ENCODE assay signal across 8 mouse cellular contexts in the genomic region with DNA sequence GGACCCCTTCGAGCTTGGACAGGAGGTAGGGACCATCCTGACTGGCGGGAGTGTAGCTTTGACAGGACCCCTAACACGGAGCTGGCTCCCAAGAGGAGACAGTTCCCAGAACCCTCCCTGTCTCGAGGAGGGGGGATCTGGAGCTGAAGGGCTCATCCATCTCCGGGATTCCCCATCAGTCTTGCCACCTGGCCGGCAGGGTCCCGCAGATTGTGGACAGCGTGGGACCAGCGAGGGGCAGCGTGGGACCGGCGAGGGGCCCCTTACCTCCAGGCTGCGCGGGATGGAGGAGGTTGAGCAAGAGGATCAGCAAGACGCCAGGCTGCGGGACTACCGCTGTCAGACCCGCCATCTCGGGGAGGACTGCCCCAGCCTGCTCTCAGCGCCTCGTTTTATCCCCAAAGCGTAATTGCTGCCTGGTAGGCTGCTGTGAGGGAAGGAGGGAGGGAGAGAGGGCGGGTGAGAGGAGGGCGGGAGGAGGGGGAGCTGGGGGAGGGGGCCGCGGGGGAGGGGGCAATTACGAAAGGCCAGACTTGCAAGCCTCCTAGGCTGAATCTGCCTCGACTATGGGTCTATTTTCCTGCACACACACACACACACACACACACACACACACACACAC. TPM values are rescaled to one million over a fixed set of nuclear protein-coding genes. Genes with fewer than 3 reads are reported as not detected.
DNase-seq lines count a peak whose midpoint lies in the region; ATAC-seq and TF ChIP-seq lines count a peak whose summit lies in the region.

A gene (minus strand): TSS at position 434 of the 622 bp plus-strand sequence.

- H3K4me2 ChIP-seq in hindbrain, postnatal 0 days (ENCODE audit: low read depth, low read length), result peak within 1 kb of the TSS; percentile 83
- peak within 1 kb of the TSS; percentile 35; the same call in 1 of the 2 replicates for H3K4me2 ChIP-seq in liver, embryonic 16.5 days (ENCODE audit: low read depth, low read length)

- peak within 1 kb of the TSS; percentile 60 for H3K9ac ChIP-seq in hindbrain, postnatal 0 days (replicated peaks; ENCODE audit: low read length)
- H3K9ac ChIP-seq in liver, embryonic 16.5 days (ENCODE audit: low read depth, low read length), result no peak within 1 kb of the TSS

- no peaks in the 10 kb centered on the region for H3K9me3 ChIP-seq in hindbrain, postnatal 0 days (ENCODE audit: low read length)
- no peaks in the 10 kb centered on the region for H3K9me3 ChIP-seq in liver, embryonic 16.5 days (replicated peaks; ENCODE audit: control insufficient read depth, low read length)

- intact Hi-C loops in gastrocnemius, postnatal 36 days (cut with DNase I), result loop anchor here (5.0 kb wide), 1 partner anchor 220 kb away; no protein-coding TSS in a partner anchor

- DNase-seq in layer of hippocampus, adult 8-10 months (ENCODE audit: low spot score in 2 of 2), result peak in 1 of 2 experiments; percentile 24
- DNase-seq in layer of hippocampus, adult 18-20 months (ENCODE audit: low spot score in 2 of 2), result no peak
- peak; percentile 33 to 52 for DNase-seq in gastrocnemius, postnatal 36 days
- DNase-seq in hindbrain, postnatal 0 days (ENCODE audit: low spot score), result peak; percentile 68
- peak; percentile 72 for DNase-seq in retina, postnatal 1 day

- no peaks in the 10 kb centered on the region for H3K27me3 ChIP-seq in hindbrain, postnatal 0 days (ENCODE audit: insufficient read depth, low read length)
- no peaks in the 10 kb centered on the region for H3K27me3 ChIP-seq in liver, embryonic 16.5 days (ENCODE audit: control insufficient read depth, insufficient read depth, low read depth, low read length)

- peak within 1 kb of the TSS; percentile 31; the same call in 1 of the 2 replicates for H3K27ac ChIP-seq in cortical plate, adult 2 months (ENCODE audit: insufficient read depth, low read length)
- H3K27ac ChIP-seq in hindbrain, postnatal 0 days, result peak within 1 kb of the TSS; percentile 58; the same call in 1 of the 2 replicates
- H3K27ac ChIP-seq in liver, embryonic 16.5 days (ENCODE audit: low read length), result no peak within 1 kb of the TSS

- no peak for TF ChIP-seq CTCF in cortical plate, adult 2 months (IDR thresholded peaks at IDR 0.05; ENCODE audit: extremely low read depth, insufficient read depth, low read length)
- no peak for TF ChIP-seq CTCF in hindbrain, postnatal 0 days (IDR thresholded peaks at IDR 0.05; ENCODE audit: low read depth)

- peak; percentile 31; the same call in 1 of the 2 replicates for TF ChIP-seq POLR2A in cortical plate, adult 2 months (IDR thresholded peaks at IDR 0.05; ENCODE audit: extremely low read depth, insufficient read depth, low read length)

- no peaks in the 10 kb centered on the region; the same call in none of the 2 replicates for H3K4me1 ChIP-seq in cortical plate, adult 2 months (ENCODE audit: control insufficient read depth, insufficient read depth, low read length)
- peaks cover 14% of the 10 kb centered on the region; the same call in 1 of the 2 replicates for H3K4me1 ChIP-seq in hindbrain, postnatal 0 days (ENCODE audit: insufficient read depth, low read length)
- H3K4me1 ChIP-seq in liver, embryonic 16.5 days (ENCODE audit: control insufficient read depth, low read depth, low read length), result no peaks in the 10 kb centered on the region

- peak within 1 kb of the TSS; percentile 34 for H3K4me3 ChIP-seq in cortical plate, adult 2 months (ENCODE audit: insufficient read depth, low read length)
- peak within 1 kb of the TSS; percentile 46 for H3K4me3 ChIP-seq in hindbrain, postnatal 0 days (ENCODE audit: low read length)
- peak within 1 kb of the TSS; percentile 7; the same call in 1 of the 2 replicates for H3K4me3 ChIP-seq in liver, embryonic 16.5 days (ENCODE audit: low read depth, low read length)

- no peaks in the 10 kb centered on the region for H3K36me3 ChIP-seq in hindbrain, postnatal 0 days (ENCODE audit: insufficient read depth, low read length)
- H3K36me3 ChIP-seq in liver, embryonic 16.5 days (ENCODE audit: control insufficient read depth, insufficient read depth), result no peaks in the 10 kb centered on the region

- peak; percentile 79 for ATAC-seq in hindbrain, postnatal 0 days
- ATAC-seq in liver, embryonic 16.5 days (ENCODE audit: low read depth), result no peak
- ATAC-seq in monocyte, adult 5-6 weeks (replicated peaks; ENCODE audit: insufficient number of reproducible peaks, low FRiP score, low TSS enrichment, poor library complexity, severe bottlenecking), result no peak

- WGBS in hindbrain, postnatal 0 days, result 1% methylated on average over 21 of the region's 28 CpGs
- 2% methylated on average over 22 of the region's 28 CpGs for WGBS in liver, embryonic 16.5 days (ENCODE audit: insufficient replicate concordance)

RNA-seq across cellular contexts. Expression of the gene that starts here (rescaled TPM):
- 10 to 100 TPM; 10.1 to 14.5 (median 13.5) TPM for total RNA-seq in layer of hippocampus, adult 8-10 months (2022)
- total RNA-seq in layer of hippocampus, adult 18-20 months (2021), result 1 to 10 TPM; 7.1 to 8.2 TPM
- 11.1 and 11.6 TPM in 2 replicates for polyA plus RNA-seq in cortical plate, adult 2 months (2012; rRNA removed)
- 10 to 100 TPM; 24.0 to 41.8 TPM for total RNA-seq in gastrocnemius, postnatal 36 days (2021)
- 31.8 and 43.3 TPM in 2 replicates for total RNA-seq in hindbrain, postnatal 0 days (2014; rRNA removed)
- 30.4 and 47.4 TPM in 2 replicates for polyA plus RNA-seq in hindbrain, postnatal 0 days (2015; fragmentation: Nextera tagmentation; extraction: Ambion mirVana)
- 3.5 and 5.7 TPM in 2 replicates for polyA plus RNA-seq in liver, embryonic 16.5 days (2015; fragmentation: Nextera tagmentation; extraction: Ambion mirVana)
- not detected in 3 replicates for total RNA-seq in monocyte, adult 5-6 weeks (2017)

Comparison
In these comparisons a context has a peak if more than half of its experiments do, and no peak if none do; other contexts are left out.
1. DNase-seq: peak in gastrocnemius, postnatal 36 days (2 of 2), hindbrain, postnatal 0 days (single experiment) and retina, postnatal 1 day (single experiment); none in layer of hippocampus, adult 18-20 months (0 of 2).
2. Peak in every context shown above with its lines, with median percentiles within 50 percentile points of each other: H3K4me3 ChIP-seq.